Mouse (Mus musculus) retina, embryonic 14.5 days (tissue): Measurements from ENCODE around the gene Irs2.

Experiments
- DNase-seq: peaks from one replicate; pipeline ENCODE4 v3.0.0-alpha.2; 2015; ENCODE audit warnings: low spot score

Irs2 gene

GRCm38 (mm10) chr8:10986638-10987037 is 21.6 kb downstream of the Irs2 start:
- DNase-seq, result no peak

- DNase-seq, result no peak
Observed at GRCm38 (mm10) chr8:10985064-10985463, 23.2 kb downstream of the Irs2 start.

GRCm38 (mm10) chr8:10980876-10981275 is 27.4 kb downstream of the Irs2 start:
- no peak for DNase-seq

- no peak for DNase-seq
Observed at GRCm38 (mm10) chr8:10979916-10980315, 28.3 kb downstream of the Irs2 start.

- peak; percentile 55 for DNase-seq
Observed at GRCm38 (mm10) chr8:10979196-10979794, 29.0 kb downstream of the Irs2 start.

- no peak for DNase-seq
Observed at GRCm38 (mm10) chr8:10978377-10978776, 29.9 kb downstream of the Irs2 start.

- DNase-seq, result no peak
Observed at GRCm38 (mm10) chr8:10977742-10978376, 30.4 kb downstream of the Irs2 start.

- DNase-seq, result no peak
Observed at GRCm38 (mm10) chr8:10974659-10975058, 33.6 kb downstream of the Irs2 start.

- no peak for DNase-seq
Observed at GRCm38 (mm10) chr8:10974126-10974525, 34.1 kb downstream of the Irs2 start.

- no peak for DNase-seq
Observed at GRCm38 (mm10) chr8:10972851-10973452, 35.3 kb downstream of the Irs2 start.

- no peak for DNase-seq
Observed at GRCm38 (mm10) chr8:10971984-10972383, 36.3 kb downstream of the Irs2 start.

GRCm38 (mm10) chr8:10971509-10971908 is 36.7 kb downstream of the Irs2 start:
- DNase-seq, result no peak

- no peak for DNase-seq
Observed at GRCm38 (mm10) chr8:10970496-10971456, 37.5 kb downstream of the Irs2 start.

GRCm38 (mm10) chr8:10968687-10969086 is 39.6 kb downstream of the Irs2 start:
- DNase-seq, result no peak

- peak; percentile 45 for DNase-seq
Observed at GRCm38 (mm10) chr8:10965401-10966117, 42.7 kb downstream of the Irs2 start.

- DNase-seq, result no peak
Observed at GRCm38 (mm10) chr8:10964511-10965099, 43.7 kb downstream of the Irs2 start.

- DNase-seq, result no peak
Observed at GRCm38 (mm10) chr8:10961989-10962388, 46.3 kb downstream of the Irs2 start.

GRCm38 (mm10) chr8:10960277-10960819 is 47.9 kb downstream of the Irs2 start:
- DNase-seq, result peak; percentile 50

GRCm38 (mm10) chr8:10957292-10957955 is 50.8 kb downstream of the Irs2 start:
- no peak for DNase-seq

GRCm38 (mm10) chr8:10953346-10954053 is 54.8 kb downstream of the Irs2 start:
- no peak for DNase-seq
